Mouse (Mus musculus) cerebellum, adult 2 months (tissue): Measurements from ENCODE around the gene Peak1.

Experiments used
- CTCF ChIP-seq: fragments of 200-500 bp; IDR thresholded peaks from 2 replicates; pipeline ENCODE4 v1.5.1; 2011; ENCODE audit warnings: low read depth, mild to moderate bottlenecking, control low read depth, low read length, moderate library complexity, borderline replicate concordance; ENCODE audit not compliant: insufficient read depth
- POLR2A ChIP-seq: fragments of 200-500 bp; IDR thresholded peaks from 2 replicates; pipeline ENCODE4 v1.6.1; 2011; ENCODE audit warnings: low read length, control low read depth, borderline replicate concordance; ENCODE audit not compliant: insufficient read depth

GRCm38 (mm10) chr9:56374401-56374800 is 43.5 kb downstream of the Peak1 start:
- TF ChIP-seq CTCF = no peak
- no peak for TF ChIP-seq POLR2A
